Mouse (Mus musculus): ENCODE measurements around the gene Actl10.

Actl10 gene

GRCm38 (mm10) chr2:154583906-154584872, 32.6 kb downstream of the Actl10 start:
- DNase-seq (ENCODE audit: low spot score), result no peak

- no peak for DNase-seq (ENCODE audit: low spot score)
Observed at GRCm38 (mm10) chr2:154584931-154585601, 33.5 kb downstream of the Actl10 start.

GRCm38 (mm10) chr2:154586405-154586804, 34.8 kb downstream of the Actl10 start:
- no peak for DNase-seq (ENCODE audit: low spot score)

- DNase-seq (ENCODE audit: low spot score), result no peak
Observed at GRCm38 (mm10) chr2:154589051-154589450, 37.5 kb downstream of the Actl10 start.

GRCm38 (mm10) chr2:154591239-154591638, 39.7 kb downstream of the Actl10 start:
- no peak for DNase-seq (ENCODE audit: low spot score)

- no peak for DNase-seq (ENCODE audit: low spot score)
Observed at GRCm38 (mm10) chr2:154593025-154593424, 41.4 kb downstream of the Actl10 start.

GRCm38 (mm10) chr2:154595775-154596174, 44.2 kb downstream of the Actl10 start:
- DNase-seq (ENCODE audit: low spot score), result no peak

GRCm38 (mm10) chr2:154597399-154597798, 45.8 kb downstream of the Actl10 start:
- DNase-seq (ENCODE audit: low spot score), result no peak

- DNase-seq (ENCODE audit: low spot score), result no peak
Observed at GRCm38 (mm10) chr2:154600586-154600985, 49.0 kb downstream of the Actl10 start.

GRCm38 (mm10) chr2:154601324-154601723, 49.7 kb downstream of the Actl10 start:
- DNase-seq (ENCODE audit: low spot score), result no peak

Data from ovary, adult 18-20 months (tissue).